Mouse (Mus musculus) heart, embryonic 15.5 days (tissue): ENCODE results near the gene 1700028J19Rik. TPM values are rescaled to one million over a fixed set of nuclear protein-coding genes. Genes with fewer than 3 reads are reported as not detected.
"Not testable (repeated sequence)": the region's sequence is repeated elsewhere in the genome, so short reads cannot be mapped to it uniquely, and the experiment has no call there.

ENCODE experiments used
- ATAC-seq: fragments of 200-750 bp; cut with Nextera tagmentation; replicated peaks from 2 replicates; pipeline ENCODE4 v1.8.0; 2017; ENCODE audit warnings: low read depth, moderate TSS enrichment; ENCODE audit not compliant: insufficient number of reproducible peaks, insufficient read depth, low FRiP score
- H3K27ac ChIP-seq: fragments of 300-500 bp; sonication (generic); 2 replicates; pipeline ENCODE4 v1.5.1; 2015; ENCODE audit warnings: mild to moderate bottlenecking, inconsistent platforms
- H3K27me3 ChIP-seq: fragments of 300-500 bp; sonication (generic); 2 replicates; pipeline ENCODE4 v1.6.1; 2015; ENCODE audit warnings: inconsistent platforms
- H3K36me3 ChIP-seq: fragments of 300-500 bp; sonication (generic); 2 replicates; pipeline ENCODE4 v1.6.1; 2015; ENCODE audit warnings: mild to moderate bottlenecking, inconsistent platforms
- H3K4me1 ChIP-seq: fragments of 300-500 bp; sonication (generic); replicated peaks from 2 replicates; pipeline ENCODE4 v1.6.1; 2015; ENCODE audit warnings: inconsistent platforms
- H3K4me2 ChIP-seq: fragments of 300-500 bp; sonication (generic); 2 replicates; pipeline ENCODE4 v1.6.1; 2015; ENCODE audit warnings: inconsistent platforms, mild to moderate bottlenecking, moderate library complexity
- H3K4me3 ChIP-seq: fragments of 300-500 bp; sonication (generic); 2 replicates; pipeline ENCODE4 v1.5.1; 2015; ENCODE audit warnings: mild to moderate bottlenecking, inconsistent platforms
- H3K9ac ChIP-seq: fragments of 300-500 bp; sonication (generic); 2 replicates; pipeline ENCODE4 v1.6.1; 2015; ENCODE audit warnings: mild to moderate bottlenecking, inconsistent platforms
- H3K9me3 ChIP-seq: fragments of 300-500 bp; sonication (generic); replicated peaks from 2 replicates; pipeline ENCODE4 v1.6.1; 2016; ENCODE audit warnings: inconsistent platforms
- WGBS: fragments of 180-500 bp; shearing (Covaris S2); methylation state at CpG from one replicate; pipeline ENCODE4 v1.1.7; 2015; ENCODE audit warnings: mixed read lengths; 5-methylcytosine and 5-hydroxymethylcytosine counted together
- polyA plus RNA-seq: library from polyadenylated mRNA; unstranded; fragments of >200 nt; fragmentation: Nextera tagmentation; extraction: Ambion mirVana; gene quantifications from 2 replicates; pipeline ENCODE4 v1.2.1, GENCODE M21; 2015

1700028J19Rik gene
- polyA plus RNA-seq, 1 experiment from 2014 or later, result 1.1 TPM

- H3K9me3 ChIP-seq, result no peaks in the 10 kb centered on the region
- WGBS, result 72% methylated on average over 3 of the region's 3 CpGs
- no peak overlapping the region for H3K27ac ChIP-seq
- H3K4me2 ChIP-seq, result no peak overlapping the region
- no peak overlapping the region for H3K4me3 ChIP-seq
- H3K36me3 ChIP-seq, result no peaks in the 10 kb centered on the region
- H3K4me1 ChIP-seq, result no peaks in the 10 kb centered on the region
- no peak for ATAC-seq
- no peak overlapping the region for H3K9ac ChIP-seq
- H3K27me3 ChIP-seq, result no peaks in the 10 kb centered on the region
These were observed 38.2 kb downstream of the 1700028J19Rik start for GRCm38 (mm10) chr7:44208307-44208706.

DNA sequence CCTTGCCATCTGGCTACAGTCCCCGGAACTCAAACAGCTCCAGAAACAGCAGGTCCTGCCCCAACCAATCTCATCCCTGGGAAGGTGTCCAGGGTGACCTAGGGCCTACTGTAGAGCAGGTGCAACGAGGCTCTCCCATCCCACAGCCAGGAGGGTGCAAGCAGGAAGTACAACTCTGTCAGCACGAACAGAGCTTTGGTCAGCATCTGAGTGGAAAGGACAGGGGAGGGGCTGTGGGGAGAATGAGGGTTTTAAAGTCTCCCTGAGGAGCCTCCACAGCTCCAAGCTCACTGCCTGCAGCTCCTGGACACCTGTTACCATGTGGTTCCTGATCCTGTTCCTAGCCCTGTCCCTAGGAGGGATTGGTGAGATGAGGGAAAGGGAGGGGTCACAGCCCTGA lies 39.4 kb downstream of the 1700028J19Rik start, which contains the start of gene Klk1b4:
TSS of gene Klk1b4 (plus strand) at position 301 of the 400 bp plus-strand sequence.
- not testable (repeated sequence) for H3K36me3 ChIP-seq, ATAC-seq, H3K27ac ChIP-seq, H3K9me3 ChIP-seq, H3K4me2 ChIP-seq, H3K9ac ChIP-seq, H3K4me1 ChIP-seq, H3K4me3 ChIP-seq, H3K27me3 ChIP-seq
- WGBS, result 43% methylated on average over 3 of the region's 3 CpGs

- no peak within 1 kb of the TSS for H3K9ac ChIP-seq
- WGBS, result 57% methylated on average over 3 of the region's 3 CpGs
These were observed 48.6 kb downstream of the 1700028J19Rik start, which contains the start of gene Klk1b3 for GRCm38 (mm10) chr7:44197891-44198290. Gene Klk1b3 (plus strand): TSS chr7:44198191.

DNA sequence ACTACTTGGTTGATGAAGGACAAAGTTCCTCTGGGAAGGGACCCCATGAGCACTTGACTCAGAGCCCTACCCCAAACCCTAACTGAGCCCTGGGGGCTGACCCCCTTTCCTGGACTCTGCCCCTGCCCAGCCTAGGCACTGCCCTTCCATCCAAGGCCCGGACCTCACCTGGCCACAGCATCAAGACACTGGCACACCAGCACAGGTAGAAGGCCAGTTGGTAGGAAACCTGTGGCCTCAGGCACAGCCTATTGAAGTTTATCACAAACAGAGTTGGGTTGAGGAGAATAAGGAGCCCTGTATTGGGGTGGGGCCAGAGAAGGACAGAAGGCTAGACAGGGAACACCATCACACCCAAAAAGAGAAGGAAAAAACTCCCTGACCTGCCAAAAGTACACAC lies 53.0 kb downstream of the 1700028J19Rik start:
- not testable (repeated sequence) for H3K36me3 ChIP-seq, ATAC-seq, H3K27ac ChIP-seq, H3K4me1 ChIP-seq, H3K27me3 ChIP-seq, H3K4me2 ChIP-seq, H3K9me3 ChIP-seq, H3K4me3 ChIP-seq, H3K9ac ChIP-seq
- 79% methylated on average over 1 of the region's 1 CpGs for WGBS

More at GRCm38 (mm10) chr7:44197891-44198290, 48.6 kb downstream of the 1700028J19Rik start, which contains the start of gene Klk1b3:
- Histone ChIP-seq H3K9me3 (no peaks in the 10 kb centered on the region), H3K4me3 (no peak within 1 kb of the TSS), H3K27ac (no peak within 1 kb of the TSS), H3K4me1 (no peaks in the 10 kb centered on the region), H3K4me2 (no peak within 1 kb of the TSS), H3K36me3 (no peaks in the 10 kb centered on the region), H3K27me3 (no peaks in the 10 kb centered on the region)
- ATAC-seq, result no peak

GRCm38 (mm10) chr7:44187936-44188335 lies 58.6 kb downstream of the 1700028J19Rik start, which contains the start of gene Klk1b24:
Gene Klk1b24 (plus strand): TSS chr7:44188236.
- H3K4me1 ChIP-seq, H3K36me3 ChIP-seq, H3K4me3 ChIP-seq, H3K4me2 ChIP-seq, H3K27me3 ChIP-seq, H3K27ac ChIP-seq, ATAC-seq, H3K9me3 ChIP-seq, H3K9ac ChIP-seq: not testable (repeated sequence)

DNA sequence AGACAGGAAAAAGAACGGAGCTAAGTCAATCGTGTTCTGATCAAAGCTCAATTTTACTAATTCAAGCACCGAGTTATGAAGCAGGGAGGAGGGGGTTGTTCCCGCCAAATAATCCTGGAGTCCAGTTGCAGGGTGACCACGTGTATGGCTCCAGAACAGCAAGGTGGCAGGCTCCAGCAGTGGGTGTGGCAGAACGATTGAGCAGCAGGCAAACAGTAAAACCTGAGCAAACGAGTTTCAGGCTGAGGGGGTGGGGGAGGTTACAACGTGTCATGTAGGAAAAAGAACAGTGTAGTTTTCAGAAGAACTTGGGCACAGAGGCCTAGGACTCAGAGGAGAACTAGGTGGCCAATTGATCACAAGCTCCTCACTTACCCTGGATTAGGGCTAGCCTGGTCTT lies 60.0 kb downstream of the 1700028J19Rik start:
- not testable (repeated sequence) for ATAC-seq, H3K27me3 ChIP-seq, H3K36me3 ChIP-seq, H3K4me3 ChIP-seq, H3K9me3 ChIP-seq, H3K9ac ChIP-seq, H3K4me1 ChIP-seq, H3K4me2 ChIP-seq, H3K27ac ChIP-seq
- WGBS, result 63% methylated on average over 8 of the region's 8 CpGs

Other genes with a start within 250 kb of the 1700028J19Rik start
- gene Klk1b26, start 234.5 kb downstream of the 1700028J19Rik start, polyA plus RNA-seq, result not detected in 2 replicates
- gene Klk1b27, start 194.4 kb downstream of the 1700028J19Rik start, polyA plus RNA-seq, result not detected in 2 replicates
- gene Klk1b21, start 144.4 kb downstream of the 1700028J19Rik start, polyA plus RNA-seq, result not detected in 2 replicates
- gene Klk1b22, start 134.0 kb downstream of the 1700028J19Rik start, polyA plus RNA-seq, result not detected in 2 replicates
- gene Klk1b16, start 109.9 kb downstream of the 1700028J19Rik start, polyA plus RNA-seq, result not detected in 2 replicates
- not detected in 2 replicates for gene Klk1b24, start 58.5 kb downstream of the 1700028J19Rik start, polyA plus RNA-seq
- not detected in 2 replicates for gene Klk1b3, start 48.5 kb downstream of the 1700028J19Rik start, polyA plus RNA-seq
- not detected in 2 replicates for gene Klk1b4, start 39.3 kb downstream of the 1700028J19Rik start, polyA plus RNA-seq
- not detected in 2 replicates for gene Klk1b5, start 30.8 kb downstream of the 1700028J19Rik start, polyA plus RNA-seq
- gene Klk1, start 21.3 kb downstream of the 1700028J19Rik start, polyA plus RNA-seq, result 0.13 TPM in 1 of 2 replicates, not detected in the other
- gene Gm36864, start 10.5 kb downstream of the 1700028J19Rik start, polyA plus RNA-seq, result 0.09 TPM in 1 of 2 replicates, not detected in the other
- gene 2410002F23Rik, start within 50 bp of the 1700028J19Rik start, polyA plus RNA-seq, result 59.5 and 86.8 TPM in 2 replicates
- not detected in 2 replicates for gene Acp4, start 10.7 kb upstream of the 1700028J19Rik start, polyA plus RNA-seq
- not detected in 2 replicates for gene Gm15517, start 14.8 kb upstream of the 1700028J19Rik start, polyA plus RNA-seq
- 1.0 and 2.5 TPM in 2 replicates for gene Clec11a, start 60.2 kb upstream of the 1700028J19Rik start, polyA plus RNA-seq
- 0.58 and 0.74 TPM in 2 replicates for gene Shank1, start 63.6 kb upstream of the 1700028J19Rik start, polyA plus RNA-seq
- gene Syt3, start 137.4 kb upstream of the 1700028J19Rik start, polyA plus RNA-seq, result 0.71 and 0.82 TPM in 2 replicates
- 0.13 and 0.47 TPM in 2 replicates for gene 1700008O03Rik, start 139.1 kb upstream of the 1700028J19Rik start, polyA plus RNA-seq
- 1.8 TPM in 2 replicates for gene Lrrc4b, start 182.3 kb upstream of the 1700028J19Rik start, polyA plus RNA-seq
- 0.43 and 0.74 TPM in 2 replicates for gene Aspdh, start 218.7 kb upstream of the 1700028J19Rik start, polyA plus RNA-seq
- 134 and 146 TPM in 2 replicates for gene Josd2, start 221.3 kb upstream of the 1700028J19Rik start, polyA plus RNA-seq
- 81.6 and 109 TPM in 2 replicates for gene Emc10, start 249.8 kb upstream of the 1700028J19Rik start, polyA plus RNA-seq
- gene Fam71e1, start 249.9 kb upstream of the 1700028J19Rik start, polyA plus RNA-seq, result 8.7 and 11.5 TPM in 2 replicates